Mouse (Mus musculus) yolk sac, embryonic 10.5 days (tissue): ENCODE measurements around the gene Dpf2.
"Not testable (repeated sequence)": the region's sequence is repeated elsewhere in the genome, so short reads cannot be mapped to it uniquely, and the experiment has no call there.

ENCODE experiments used
- DNase-seq: peaks from one replicate; pipeline ENCODE4 v3.0.0-alpha.2; 2017; ENCODE audit warnings: low spot score

Dpf2 gene

DNA sequence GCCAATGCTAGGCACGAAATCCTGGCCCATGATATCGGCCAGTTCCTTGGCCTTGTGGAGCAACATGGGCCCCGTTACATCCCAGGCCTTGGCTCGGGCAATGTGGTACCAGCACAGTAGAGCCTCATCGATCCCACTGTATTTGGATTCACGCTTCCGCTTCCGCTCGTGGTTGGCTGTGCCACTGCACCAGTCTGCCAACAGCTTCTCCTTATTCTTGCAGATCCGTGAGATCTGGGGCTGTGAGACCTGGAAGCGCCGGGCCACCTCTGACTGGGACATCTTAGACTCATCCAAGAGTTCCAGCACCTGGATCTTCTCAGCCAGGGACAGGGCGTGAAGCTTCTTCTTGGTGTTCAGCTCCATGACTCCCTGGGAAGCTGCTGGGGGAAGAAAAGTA lies 20.1 kb downstream of the Dpf2 start:
- DNase-seq = no peak

DNA sequence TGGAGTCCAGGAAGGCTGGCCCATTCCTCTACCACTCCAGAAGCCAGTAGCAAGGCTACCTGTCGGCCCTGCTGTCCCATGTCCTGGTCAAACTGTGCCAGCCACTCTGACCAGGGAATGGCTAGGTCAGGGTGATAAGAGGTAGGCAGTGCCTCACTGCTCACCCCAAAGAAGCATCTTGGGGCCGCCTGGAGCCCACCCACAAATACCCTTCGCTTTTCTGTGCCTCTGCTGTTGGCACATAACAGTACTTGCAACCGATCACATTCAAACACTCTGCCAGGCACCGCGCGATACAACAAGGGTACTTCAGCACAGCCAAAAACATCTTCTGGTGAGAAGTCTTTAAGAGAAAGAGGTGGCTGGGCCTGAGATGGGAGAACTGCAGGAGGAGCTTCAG lies 20.5 kb downstream of the Dpf2 start:
- no peak for DNase-seq

DNA sequence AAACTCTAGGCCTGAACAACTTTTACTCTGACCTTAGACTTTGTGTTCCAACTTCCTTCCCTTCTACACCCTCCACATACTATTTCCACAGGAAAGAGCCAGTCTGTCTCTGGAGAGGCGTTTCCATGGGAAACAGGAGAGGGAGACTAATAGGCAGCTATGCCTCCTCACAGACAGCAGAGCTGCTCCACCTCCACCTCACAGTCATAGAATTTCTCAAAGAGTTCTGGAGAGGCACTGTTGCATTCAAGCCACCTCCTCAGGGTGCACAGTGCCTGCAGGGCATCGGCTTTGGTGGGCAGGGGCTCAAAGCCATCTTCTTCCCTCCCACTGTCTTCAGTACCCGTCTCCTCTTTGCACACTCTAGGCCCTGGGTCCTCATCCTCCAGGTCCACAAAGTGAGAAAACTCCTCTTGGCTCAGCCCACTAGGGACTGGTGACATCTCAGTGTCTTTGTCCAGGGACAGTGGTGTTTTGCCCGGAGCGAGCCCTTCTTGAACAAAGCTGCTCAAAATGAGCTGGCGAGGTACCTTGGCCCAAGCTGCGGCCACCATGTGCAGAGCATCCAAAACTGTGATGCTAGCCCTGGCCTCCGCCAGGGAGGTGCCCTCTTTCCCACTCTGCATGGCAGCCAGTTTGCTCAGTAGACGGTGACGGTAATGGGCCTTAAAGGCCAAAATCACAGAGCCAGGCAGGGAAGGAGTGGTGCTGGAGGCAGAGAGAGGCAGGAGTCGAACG lies 21.1 kb downstream of the Dpf2 start:
- no peak for DNase-seq

DNA sequence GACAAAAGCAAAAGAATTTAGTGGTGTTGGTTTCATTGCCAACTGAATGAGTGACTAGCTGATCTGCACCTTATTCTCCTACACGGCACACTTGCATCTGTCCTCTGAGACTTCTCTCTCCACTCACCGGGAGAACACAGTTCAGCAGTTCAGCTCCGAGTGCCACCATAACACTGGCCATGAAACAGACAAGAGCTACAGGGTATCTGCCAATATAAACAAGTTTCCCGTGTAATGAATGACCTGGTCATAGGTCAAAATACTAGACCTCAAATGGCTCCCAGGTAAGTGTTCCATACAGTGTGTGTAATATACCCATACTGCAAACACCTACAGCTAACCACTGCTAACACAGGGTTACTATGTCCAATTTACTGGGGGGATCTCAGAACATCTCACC lies 23.6 kb downstream of the Dpf2 start:
- DNase-seq = no peak

DNA sequence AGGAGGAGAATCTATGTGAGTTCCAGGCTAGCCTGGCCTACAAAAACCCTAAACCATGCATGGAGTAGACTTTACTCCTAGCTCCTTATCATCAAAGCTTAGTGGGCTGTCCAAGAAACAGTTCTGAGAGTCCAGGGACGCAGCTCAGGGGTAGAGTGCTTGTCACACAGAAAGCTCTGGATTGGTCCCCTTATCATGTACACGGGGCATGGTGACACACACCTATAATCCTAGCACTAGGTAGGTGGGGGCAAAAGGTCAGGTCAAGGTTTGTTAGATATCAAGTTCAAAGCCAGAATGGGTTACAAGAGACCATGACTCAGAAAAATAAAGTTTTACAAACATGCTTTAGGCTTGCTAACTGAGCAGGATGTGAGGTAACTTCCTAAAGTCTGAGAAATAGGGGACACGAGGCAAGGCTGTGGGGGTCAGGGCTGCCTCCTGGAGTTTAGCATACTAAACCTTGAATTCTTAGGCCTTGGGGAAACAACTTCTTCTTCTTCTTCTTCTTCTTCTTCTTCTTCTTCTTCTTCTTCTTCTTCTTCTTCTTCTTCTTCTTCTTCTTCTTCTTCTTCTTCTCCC lies 25.5 kb downstream of the Dpf2 start:
- no peak for DNase-seq

DNA sequence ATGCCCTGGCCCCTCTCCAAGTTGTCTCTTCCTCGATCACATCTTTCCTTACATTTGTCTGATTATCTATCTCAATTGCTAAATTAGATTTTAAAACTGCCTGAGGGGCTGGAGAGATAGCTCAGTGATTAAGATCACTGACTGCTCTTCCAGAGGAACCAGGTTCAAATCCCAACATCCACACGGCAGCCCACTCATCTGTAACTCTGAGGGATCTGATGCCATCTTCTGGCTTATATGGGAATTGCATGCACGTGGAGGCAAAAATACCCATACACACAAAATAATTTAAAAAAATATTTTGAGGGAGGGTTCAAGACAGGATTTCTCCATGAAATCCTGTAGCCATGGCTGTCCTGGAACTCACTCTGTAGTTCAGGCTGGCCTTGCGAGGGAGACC lies 27.0 kb downstream of the Dpf2 start:
- no peak for DNase-seq

DNA sequence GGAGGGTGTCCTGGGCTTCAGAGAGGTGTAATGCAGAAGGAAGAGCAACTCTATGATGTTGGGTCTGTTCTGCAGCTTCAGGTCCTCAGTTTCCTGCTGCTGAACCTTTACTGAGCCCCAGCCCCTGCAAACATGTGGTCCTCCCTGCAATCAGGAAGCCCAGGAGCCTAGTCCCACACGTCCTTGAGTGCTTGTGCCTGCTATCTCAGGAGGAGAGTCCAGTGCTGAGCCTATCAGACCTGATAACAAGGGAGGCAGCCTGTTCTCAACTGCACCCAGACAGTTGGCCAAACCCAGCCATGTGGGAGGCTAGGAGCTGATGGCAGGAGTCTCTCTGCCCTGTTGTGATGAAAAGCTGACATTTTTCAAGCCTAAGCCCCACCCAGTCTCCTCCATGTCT lies 28.9 kb downstream of the Dpf2 start:
- no peak for DNase-seq

DNA sequence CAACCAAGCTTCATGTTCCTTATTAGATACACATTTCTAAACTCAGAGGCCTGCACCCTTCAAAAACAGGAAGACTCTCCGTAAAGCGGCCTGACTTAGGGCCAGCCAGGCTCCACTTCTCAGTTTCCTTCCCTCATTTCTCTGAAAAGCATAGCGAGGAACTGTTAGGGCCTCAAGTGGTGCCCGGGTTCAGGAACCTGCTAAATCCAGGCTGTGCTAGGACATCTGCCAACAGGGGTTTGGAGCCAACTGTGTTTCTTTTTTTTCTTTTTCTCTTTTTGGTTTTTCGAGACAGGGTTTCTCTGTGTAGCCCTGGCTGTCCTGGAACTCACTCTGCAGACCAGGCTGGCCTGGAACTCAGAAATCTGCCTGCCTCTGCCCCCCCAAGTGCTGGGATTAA lies 30.7 kb downstream of the Dpf2 start:
- not testable (repeated sequence) for DNase-seq

DNA sequence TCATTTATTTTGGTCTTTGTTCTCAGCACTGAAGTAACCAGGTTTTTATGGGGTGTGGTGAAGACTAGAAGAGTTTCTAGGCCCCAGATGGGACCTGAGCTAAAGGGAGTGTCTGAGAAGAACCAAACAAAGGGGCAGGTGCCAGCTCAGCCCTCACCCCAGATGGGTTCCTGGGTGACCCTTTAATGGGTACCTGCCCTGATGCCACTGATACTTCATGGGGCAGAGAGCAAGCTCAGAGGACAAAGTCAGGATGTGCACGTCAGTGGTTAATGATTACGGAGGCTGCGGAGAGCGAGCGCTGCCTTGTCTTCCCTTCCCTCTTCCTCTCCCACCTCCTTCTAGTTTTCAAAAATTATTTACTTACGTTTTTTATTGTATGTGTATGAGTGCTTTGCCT lies 31.7 kb downstream of the Dpf2 start:
- DNase-seq = no peak

DNA sequence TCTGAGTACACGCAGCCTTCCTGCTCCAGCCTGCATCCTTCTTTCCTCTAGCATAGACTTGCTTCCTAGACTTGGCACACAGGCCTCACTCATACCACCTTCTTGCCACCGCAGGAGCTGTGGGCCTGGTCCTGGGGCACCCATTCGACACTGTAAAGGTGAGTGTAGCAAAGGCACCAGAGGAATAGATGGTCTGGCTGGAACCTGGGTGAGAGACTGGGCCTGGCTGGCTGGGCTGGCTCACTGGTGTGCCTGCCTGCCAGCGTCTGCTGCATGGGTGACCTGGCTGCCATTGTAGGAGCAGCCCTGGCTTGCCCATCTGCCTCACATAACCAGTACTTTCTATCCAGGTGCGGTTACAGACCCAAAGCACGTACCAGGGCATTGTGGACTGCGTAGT lies 33.1 kb downstream of the Dpf2 start:
- no peak for DNase-seq

DNA sequence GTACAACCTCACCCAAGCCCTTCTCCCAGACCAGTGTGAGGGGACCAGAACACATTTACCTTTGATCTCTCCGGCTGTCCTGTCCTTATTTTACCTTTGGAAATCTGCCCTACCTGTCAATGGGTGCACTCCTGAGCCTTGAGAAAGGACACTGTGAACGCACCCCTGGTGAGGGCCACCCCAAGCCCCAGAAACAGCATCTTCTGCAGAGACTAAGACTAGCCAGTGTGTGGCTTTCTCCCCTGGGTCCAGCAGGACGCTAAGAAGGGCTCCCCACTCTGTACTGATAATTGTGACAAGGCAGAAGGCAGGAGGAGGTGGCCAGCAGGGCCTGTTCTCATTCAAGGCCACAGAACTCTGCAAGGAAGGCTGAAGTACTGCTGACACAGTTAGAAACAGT lies 33.9 kb downstream of the Dpf2 start:
- DNase-seq = no peak

DNA sequence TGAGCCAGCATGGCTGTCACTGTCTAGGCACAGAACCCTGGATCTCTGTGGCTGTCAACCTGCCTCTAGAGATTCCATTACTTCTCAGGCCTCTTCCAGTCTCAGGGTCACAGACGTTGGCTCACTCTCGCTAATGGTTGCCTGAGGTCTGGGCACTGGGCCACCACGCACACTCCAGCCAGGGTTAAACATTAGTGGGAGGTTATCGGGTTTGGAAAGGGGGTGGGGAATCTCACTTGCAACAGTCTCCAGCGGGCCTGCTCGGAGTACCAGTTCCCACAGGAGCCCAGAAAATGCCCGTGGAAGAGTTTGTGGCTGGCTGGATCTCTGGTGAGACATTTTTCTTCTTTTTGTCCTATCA lies 34.5 kb downstream of the Dpf2 start:
- DNase-seq = peak; percentile 34

DNA sequence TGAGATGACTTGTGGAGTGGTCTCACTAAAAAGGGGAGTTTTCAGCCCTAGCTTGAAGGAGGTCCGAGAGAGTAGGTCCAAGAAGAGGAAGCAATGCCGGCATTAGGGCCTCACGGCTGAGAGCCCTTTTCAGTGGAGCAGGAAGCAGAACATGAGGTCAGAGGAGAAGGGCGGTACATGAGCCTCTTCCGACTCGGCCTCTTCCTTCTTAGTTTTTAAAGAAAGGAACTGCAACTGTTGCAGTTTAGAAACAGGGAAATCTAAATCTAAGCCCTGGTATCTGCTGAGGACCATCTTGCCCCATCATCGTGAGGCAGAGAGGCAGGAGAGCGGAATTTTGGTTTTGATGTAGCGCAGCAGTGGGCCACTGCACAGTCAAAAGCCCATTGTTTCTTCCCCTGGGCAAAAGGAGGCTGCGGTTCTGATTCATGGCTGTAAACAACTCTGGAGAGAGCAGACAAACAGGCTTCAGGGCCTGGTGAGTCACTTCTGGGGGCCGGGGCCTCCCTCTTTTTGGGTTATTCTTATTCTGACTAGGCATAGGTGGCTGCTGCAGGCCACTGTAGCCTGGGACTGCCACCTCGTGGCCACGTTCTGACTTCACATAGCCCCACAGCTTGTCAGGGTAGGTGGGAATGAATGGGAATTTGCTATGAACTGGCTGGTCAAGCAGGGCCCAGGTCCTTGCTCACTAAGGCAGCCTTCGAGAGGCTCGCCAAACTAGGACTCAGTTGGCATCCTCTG lies 35.0 kb downstream of the Dpf2 start, which contains the start of gene Slc25a45:
Gene Slc25a45 (plus strand): TSS at position 191 of the 744 bp plus-strand sequence.
- peak; percentile 38 for DNase-seq

DNA sequence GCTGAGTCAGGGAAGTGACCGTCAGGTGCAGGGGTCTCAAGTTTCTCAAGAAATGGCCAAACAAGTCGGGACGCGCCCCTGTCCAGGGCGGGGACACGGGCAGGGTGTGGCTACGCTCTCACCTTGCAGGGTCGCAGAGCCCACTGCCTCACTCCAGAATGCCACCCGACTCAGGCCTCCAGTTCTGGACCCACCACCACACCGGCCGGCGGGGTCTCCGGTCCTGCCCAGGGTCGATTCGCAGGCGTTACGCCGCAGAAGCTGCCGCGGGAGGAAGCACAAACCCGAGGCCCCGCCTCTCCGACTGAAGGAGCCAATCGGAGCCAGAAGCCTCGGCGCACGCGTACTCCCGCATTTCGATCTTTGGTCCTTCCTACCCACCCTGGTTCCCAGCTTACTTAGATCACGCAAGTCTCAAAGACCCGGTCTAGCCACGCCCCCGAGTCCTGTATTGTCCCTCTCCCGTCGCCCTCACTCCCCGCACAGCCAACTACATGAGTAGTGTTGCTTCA lies 37.8 kb downstream of the Dpf2 start, which contains the start of gene Frmd8:
Gene Frmd8 (minus strand): TSS at position 306 of the 512 bp plus-strand sequence.
- DNase-seq = peak; percentile 92

DNA sequence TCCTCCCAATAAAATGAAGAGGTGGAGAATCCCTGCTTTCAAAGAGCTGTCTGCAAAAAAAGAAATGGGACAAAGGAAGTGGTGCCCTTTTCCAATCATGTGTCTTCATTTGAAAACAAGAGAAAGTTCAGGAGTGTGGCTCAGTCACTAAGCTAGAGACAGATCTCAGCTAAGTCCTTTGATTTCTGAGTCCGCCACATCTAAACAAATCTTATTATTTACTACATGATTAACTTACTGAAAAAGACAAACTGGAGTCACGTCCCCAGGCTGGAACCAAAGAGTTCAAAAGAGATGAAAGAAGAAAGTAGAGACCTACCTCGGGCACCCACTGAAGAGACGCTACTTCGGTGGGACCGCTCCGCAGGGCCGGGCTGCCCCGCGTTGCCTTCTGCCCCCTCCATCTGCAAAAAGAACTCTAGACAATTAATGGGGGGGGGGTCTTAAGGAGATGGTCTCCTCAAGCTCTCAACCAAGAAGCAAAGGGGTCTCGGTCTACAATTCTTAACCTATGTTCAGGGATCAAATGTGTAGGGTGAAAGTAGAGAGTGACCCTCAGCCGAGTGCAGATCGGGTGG lies 38.3 kb downstream of the Dpf2 start:
- DNase-seq = no peak

DNA sequence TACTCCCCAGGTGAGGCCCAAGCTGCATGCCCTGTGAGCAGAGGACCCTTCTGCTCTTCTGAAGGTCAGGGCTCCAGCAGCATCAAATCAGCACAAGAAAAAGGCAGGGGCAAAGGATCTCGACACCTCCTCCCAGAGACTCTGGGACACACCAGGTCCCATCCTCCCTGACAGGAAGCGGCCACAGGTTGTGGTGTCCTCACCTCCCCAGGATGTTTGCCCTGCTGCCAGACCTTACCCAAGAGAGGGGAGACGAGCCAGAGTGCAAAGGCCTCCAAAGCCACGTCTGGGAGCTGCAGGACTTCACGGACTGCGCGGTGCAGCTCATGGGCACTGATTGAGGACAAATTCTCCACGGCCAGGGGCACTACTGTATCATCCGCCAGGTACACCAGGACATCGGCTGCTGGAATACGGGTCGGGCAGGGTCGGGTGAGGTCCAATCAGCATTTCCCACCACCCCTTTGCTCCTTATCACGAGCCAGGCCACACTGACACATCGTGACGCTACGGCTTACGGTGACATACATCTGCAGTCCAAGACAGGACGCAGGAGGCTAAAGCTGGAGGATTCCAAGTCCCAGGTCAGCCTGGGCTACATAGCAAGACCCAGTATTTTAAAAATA lies 39.8 kb downstream of the Dpf2 start:
- DNase-seq = no peak

DNA sequence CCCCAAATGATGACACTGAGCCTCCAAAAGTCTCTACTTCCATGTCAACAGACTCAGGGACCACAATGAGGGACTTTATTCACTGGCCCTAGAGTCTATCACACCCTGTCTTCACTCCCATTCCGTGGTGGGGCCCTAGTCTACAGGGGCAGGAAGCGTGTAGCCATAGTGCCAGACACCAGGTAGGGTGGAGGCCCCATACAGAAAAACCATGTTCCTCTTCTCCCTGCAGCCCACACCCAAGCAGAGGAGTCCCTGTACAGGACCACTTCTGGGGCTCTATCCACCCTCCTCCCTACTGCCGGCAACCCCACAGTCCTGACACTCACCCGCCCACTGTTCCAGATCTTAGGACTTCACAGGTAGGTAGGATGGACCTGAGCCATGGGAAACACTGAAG lies 40.3 kb downstream of the Dpf2 start:
- no peak for DNase-seq

DNA sequence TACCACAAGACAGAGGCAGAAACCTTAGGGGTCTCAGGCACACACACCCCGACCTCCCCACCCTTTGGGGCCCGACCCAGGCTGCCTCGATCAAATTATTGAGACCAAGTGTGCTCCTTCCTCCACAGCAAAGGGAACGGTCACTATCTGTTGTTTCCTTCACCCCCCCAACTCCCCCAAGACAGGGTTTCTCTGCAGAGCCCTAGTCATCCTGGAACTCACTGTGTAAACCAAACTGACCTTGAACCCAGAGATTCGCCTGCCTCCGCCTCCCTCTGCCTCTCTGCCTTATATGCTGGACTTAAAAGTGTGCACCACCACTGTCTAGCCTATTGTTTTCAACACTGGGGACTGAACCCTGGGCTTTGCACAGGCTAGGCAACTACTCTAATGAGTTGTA lies 41.1 kb downstream of the Dpf2 start:
- DNase-seq = peak; percentile 32

DNA sequence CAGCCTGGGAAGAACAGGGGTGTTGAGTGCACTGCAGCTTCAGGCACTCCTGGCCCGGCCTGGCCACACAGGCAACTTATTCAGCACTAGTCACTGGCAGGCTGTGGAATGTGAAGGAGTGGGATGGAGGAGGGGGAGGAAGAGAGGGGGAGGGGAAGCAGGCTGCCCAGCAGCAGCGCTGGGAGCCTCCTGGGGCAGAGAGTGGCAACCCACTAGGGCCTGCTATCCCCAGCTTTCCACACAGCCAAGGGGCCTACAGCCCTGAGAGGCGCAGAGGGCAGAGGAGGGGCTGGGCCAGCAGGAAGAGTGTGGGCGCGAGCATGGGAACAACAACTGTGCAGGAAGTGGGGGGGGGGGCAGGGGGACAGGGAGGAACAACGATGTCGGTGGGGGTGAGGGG lies 41.5 kb downstream of the Dpf2 start:
- peak; percentile 81 for DNase-seq

DNA sequence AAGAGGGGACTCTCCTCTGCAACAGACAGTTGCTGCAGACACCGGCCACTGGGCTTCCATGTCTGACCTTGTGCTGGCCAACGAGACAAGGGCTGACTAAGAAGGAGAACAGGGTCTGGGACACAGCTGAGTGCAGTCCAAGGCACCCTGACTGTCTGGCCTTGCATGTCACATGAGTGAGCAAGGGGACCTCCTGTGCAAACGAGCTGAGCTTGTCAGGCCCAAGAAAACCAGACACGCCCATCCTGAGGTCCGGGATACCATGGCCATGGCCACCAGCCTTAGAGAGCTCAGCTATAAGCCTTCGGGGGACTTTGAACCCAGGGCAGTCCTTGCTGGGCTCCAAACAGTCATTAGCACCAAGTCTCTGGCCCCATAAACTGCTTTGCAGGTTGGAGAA lies 44.7 kb downstream of the Dpf2 start:
- DNase-seq = peak; percentile 55

DNA sequence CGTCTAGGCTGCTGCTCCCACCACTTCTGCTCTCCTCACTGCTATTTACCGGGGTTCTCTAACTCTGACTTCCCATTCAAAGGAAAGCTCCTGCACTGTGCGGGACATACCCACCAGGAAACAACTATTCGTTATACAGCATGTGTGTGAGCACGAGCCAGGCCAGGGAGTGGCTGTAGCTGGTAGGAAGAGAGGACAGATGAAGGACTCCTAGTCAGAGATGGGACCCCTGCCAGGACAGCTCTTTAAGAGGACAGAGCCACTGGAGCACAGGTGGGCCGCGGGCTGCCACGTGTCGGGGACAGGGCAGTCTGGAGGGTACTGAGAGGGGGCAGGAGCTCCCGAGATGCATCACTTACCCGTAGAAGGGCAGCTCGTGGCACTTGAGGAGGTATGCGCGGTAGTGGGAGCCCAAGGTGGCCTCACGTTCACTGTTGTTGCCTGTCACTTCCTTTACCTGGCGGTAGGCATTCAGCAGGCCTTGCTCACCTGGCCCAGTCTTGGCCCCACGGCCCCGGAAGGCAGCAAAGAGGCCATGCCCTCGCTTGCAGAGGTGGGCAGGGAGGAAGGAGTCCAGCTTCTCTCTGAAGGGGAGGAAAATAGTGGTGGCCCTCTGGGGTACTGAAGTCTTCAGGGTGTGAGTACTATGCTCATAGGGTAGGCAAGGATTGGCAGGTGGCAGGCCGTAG lies 48.0 kb downstream of the Dpf2 start:
- no peak for DNase-seq

DNA sequence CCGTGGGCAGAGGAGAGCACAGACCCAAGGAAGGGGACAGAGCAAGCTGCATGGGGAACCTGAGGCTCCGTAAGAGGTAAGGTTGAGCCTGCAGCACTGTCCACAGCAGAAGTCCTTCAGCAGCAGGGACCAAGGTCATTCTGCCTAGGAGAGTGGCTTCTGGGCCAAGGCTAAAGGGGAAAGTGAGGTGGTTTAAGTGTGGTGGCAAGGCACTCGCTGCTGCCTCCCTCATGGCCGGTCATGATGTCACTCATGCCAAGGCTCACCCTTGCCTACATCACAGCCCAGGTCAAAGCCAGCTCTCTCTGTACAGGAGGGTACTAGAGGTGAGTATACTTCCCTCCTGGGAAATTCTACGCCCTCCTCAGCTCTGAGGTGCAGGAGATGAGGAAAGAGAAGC lies 49.0 kb downstream of the Dpf2 start:
- no peak for DNase-seq
